Mouse (Mus musculus): ENCODE data around the gene Lhpp.

DNA sequence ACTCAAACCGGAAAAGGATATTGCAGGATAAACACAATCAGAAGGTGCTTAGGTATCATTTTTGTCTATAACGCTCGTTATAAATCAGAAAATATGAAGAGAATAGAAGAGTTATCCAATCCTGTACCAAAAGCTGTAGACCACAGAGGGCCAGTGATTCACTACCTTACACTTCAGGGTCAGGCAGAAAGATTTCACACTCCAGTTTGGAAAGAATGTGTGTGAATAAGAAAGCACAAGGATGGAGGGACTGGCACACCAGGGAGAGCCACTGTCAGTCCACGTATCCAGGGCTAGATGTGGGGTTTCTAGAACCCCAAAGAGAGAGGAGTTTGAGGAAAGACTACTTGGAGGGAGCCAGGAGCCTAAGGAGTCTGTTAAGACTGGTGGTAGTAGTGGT lies 33.5 kb upstream of the Lhpp start:
- TF ChIP-seq POLR2A (IDR thresholded peaks at IDR 0.05; ENCODE audit: insufficient read length, low read depth) (no peak), E2F4 (IDR thresholded peaks at IDR 0.05; ENCODE audit: insufficient read depth) (no peak), MYOD1 (IDR thresholded peaks at IDR 0.05; ENCODE audit: control insufficient read depth in 1 of 3, insufficient read length in 2 of 3, low read depth in 2 of 3) (no peak), MAX (IDR thresholded peaks at IDR 0.05; ENCODE audit: low read depth) (no peak), CEBPB (IDR thresholded peaks at IDR 0.05; ENCODE audit: insufficient read depth, poor library complexity, severe bottlenecking) (no peak), USF1 (IDR thresholded peaks at IDR 0.05; ENCODE audit: low read depth) (no peak), TCF3 (IDR thresholded peaks at IDR 0.05; ENCODE audit: insufficient read length, low read depth) (no peak), TCF12 (IDR thresholded peaks at IDR 0.05; ENCODE audit: insufficient read depth, poor library complexity, severe bottlenecking) (no peak), REST (IDR thresholded peaks at IDR 0.05; ENCODE audit: insufficient read depth, insufficient read length) (no peak)

All from myocyte (in vitro differentiated cells).